Mouse (Mus musculus): ENCODE results near the gene Saysd1.

Gene Saysd1

DNA sequence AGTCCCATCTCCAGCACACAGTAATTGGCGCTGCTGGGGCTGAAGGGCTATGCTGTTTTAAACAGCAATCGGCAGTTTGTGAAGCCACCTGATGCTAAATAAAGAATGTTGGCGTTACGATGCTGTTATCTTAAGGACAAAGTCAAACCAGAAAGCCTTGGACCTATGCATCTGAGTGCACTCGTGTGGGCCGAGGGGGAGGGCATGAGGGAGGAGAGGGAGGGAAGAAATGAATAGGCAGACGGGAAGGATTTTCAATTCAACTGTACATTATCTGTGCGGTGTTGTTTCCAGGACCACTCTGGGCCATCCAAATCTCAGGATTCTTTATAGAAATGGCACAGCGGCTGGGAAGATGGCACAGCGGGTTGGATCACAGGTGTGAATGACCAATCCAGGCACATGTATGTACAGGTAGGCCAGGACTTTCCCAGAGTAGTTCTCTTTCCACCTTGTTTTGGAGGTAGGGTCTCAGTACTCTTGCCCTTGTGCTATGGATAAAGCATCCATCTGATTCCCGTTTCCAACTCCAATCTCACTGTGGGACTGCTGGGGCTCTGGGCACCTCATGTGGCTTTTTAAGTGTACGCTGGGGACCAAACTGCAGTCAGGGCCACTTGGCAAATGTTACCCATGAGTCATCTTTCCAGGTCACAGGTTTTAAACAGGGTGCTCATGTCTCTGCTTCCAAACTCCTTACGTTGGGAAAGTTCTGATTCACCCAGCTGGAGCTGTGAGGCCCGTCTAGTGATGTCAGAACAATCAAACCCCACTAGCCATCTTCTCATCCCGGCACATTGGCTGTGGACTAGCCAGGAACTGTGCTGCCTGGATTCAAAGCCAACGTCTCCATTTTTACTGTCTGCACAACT, at the start of gene Saysd1:
Gene Saysd1 (minus strand): TSS at position 51 of the 872 bp plus-strand sequence.
- DNase-seq (ENCODE audit: low spot score in 2 of 2), result no peak

- no peak for DNase-seq (ENCODE audit: low spot score in 2 of 2)
Measured at GRCm38 (mm10) chr14:20185426-20185825, 47.1 kb upstream of the Saysd1 start.

DNA sequence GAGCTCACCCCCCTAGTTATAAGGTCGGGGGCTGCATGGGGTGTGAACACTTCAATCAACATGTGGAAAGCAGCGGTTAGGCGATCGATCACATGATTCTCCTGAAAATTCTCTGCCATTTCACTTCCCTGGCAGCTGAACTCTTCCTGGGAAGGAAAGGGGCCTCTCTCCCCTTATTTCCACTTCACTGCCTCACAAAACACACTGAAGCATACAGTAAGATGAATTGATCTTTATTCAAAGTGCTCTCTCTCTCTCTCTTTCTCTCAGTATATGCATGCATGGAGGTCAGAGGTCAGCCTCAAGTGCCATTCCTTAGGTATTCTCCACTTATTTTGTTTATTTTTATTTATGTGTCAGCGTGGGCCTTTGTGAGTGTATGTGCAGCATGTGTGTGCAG, 45.4 kb upstream of the Saysd1 start:
- DNase-seq (ENCODE audit: low spot score in 2 of 2), result no peak

DNA sequence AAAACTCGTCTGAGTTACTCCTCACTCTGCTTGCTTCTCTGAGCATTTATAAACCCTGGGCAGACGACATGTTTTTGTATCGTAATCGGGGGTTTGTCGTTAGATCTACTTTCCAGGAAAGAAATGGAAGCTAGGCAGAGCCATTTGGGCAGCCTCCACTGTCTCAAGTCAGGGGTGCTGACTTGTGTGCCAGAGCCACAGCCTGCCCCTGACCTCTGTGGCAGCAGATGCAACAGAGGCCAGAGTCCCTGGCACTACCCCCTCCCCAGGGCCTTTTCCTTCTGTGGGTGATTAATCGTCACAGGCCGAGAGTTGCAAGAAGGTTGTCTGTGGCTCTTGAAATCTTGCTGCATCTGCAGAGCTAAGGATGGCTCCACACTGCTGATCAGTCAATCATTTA, 44.3 kb upstream of the Saysd1 start:
- no peak for DNase-seq (ENCODE audit: low spot score in 2 of 2)

- peak; percentile 80 to 82 for DNase-seq (ENCODE audit: low spot score in 2 of 2)
Measured at GRCm38 (mm10) chr14:20181466-20181921, 43.2 kb upstream of the Saysd1 start, which contains the start of gene Kcnk5. Gene Kcnk5, minus strand, starts transcription at chr14:20181809.

GRCm38 (mm10) chr14:20180751-20181162, 42.4 kb upstream of the Saysd1 start:
- DNase-seq (ENCODE audit: low spot score in 2 of 2), result no peak

DNA sequence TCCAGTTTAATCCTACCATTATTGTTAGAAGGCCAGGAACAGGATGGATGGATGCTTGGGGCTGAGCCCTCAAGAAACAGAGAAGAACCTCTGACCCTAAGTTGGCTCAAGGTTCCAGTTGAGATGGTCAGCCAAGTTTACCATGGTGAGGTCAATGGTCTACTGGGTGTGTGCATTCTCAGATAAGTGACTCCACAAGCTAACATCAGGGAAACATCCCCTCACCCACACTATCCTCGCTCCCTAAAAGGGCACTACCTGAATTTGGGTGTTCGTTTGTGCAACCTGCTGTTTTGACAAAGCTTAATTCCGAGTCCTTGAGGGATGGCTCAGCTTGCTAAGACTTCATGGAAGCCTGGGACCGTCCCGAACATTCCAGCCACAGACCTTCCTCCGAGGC, 42.0 kb upstream of the Saysd1 start:
- no peak for DNase-seq (ENCODE audit: low spot score in 2 of 2)

DNA sequence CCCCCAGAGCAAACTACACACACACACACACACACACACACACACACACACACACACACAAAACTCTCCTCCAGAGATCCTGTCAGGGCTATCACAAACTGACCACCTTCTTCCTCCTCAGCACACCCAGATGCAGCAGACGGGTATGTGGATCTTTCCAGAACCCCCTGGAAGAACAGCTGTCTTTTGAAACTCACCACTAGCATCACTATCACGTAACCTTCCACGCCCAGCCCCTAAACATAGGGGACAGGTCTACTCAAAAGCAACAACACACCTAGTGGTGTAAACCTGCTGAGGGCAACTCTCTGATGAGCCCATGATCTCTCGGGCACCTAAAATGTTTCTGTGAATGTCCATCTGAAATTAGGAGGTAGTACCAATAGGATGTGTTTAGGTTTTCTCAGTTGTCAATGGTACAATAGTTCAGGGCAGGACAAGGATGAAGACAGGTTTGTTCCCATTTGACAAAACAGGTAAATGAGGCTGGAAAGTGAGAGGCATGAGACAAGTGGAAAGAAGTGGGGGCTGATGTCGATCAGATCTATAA, 41.5 kb upstream of the Saysd1 start:
- DNase-seq (ENCODE audit: low spot score in 2 of 2), result no peak

GRCm38 (mm10) chr14:20179080-20179479, 40.7 kb upstream of the Saysd1 start:
- no peak for DNase-seq (ENCODE audit: low spot score in 2 of 2)

- no peak for DNase-seq (ENCODE audit: low spot score in 2 of 2)
Measured at GRCm38 (mm10) chr14:20178593-20178992, 40.3 kb upstream of the Saysd1 start.

GRCm38 (mm10) chr14:20177494-20178123, 39.3 kb upstream of the Saysd1 start:
- DNase-seq (ENCODE audit: low spot score in 2 of 2), result no peak

- DNase-seq (ENCODE audit: low spot score in 2 of 2), result no peak
Measured at GRCm38 (mm10) chr14:20175705-20176104, 37.4 kb upstream of the Saysd1 start.

GRCm38 (mm10) chr14:20175114-20175513, 36.8 kb upstream of the Saysd1 start:
- no peak for DNase-seq (ENCODE audit: low spot score in 2 of 2)

GRCm38 (mm10) chr14:20174696-20175095, 36.4 kb upstream of the Saysd1 start:
- DNase-seq (ENCODE audit: low spot score in 2 of 2), result no peak

DNA sequence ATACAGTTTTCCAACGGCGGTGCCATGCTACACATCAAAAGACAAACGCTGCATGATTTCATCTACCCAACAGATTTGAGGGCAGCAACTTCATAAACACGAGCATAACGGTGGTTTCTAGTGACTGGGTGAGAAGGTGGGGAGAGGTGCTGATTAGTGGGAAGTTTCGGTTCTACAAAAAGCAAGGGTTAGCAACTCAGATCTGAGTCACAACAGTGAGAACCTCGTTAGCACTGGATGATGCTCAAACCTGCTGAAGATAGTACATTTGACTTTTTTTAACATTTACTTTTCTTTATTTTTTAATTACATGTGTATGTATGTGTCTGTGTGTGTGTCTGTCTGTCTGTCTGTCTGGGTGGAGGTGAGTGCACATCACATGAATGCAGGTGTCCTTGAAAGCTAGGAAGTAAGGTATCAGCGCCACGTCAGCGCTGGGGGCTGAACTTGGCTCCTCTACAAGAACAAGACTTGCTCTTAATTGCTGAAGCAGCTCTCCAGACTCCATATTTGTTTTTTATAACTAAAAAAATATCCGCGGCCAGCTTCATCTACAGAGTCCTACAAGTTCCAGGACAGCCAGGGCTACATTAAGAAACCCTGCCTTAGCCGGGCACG, 35.6 kb upstream of the Saysd1 start:
- no peak for DNase-seq (ENCODE audit: low spot score in 2 of 2)

DNA sequence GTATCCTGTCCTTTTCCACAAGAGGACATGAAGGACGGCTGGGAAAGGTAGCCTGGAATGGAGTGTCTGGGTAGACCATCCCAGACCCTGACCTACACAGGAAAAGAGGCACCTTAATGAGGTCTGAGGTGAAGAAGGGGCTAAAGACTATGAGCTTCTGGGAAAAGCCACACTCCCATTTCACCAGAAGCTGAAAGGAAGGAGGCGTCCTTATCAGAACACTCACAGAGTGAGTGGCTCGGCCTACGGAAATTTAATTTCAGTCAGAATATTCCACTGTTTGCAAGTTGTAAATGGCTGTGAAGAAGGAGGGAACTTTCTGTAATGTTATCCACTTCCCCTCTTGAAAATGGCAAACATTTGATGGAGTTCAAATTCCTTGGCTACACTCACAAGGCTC, 34.6 kb upstream of the Saysd1 start:
- DNase-seq (ENCODE audit: low spot score in 2 of 2), result no peak

DNA sequence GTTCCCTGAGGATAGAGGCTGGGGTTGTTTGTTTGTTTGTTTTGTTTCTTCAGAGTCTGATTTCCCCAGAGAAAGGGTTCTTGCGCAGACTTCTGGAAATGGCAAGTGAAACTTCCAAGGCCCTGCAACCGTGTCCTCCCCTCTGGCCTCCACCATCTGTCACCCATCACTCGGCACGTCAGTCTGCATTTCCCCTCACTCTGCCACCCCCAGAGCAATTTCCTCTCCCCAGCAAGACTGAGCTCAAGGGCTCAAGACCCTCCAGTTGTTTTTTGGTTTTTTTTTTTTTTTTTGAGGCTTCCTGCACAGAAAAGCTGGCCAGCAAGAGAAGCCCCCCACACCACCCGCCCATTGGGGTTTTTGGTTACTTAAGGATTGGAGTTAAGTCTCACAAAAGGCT, 34.2 kb upstream of the Saysd1 start:
- DNase-seq (ENCODE audit: low spot score in 2 of 2), result no peak

GRCm38 (mm10) chr14:20171840-20172239, 33.5 kb upstream of the Saysd1 start:
- no peak for DNase-seq (ENCODE audit: low spot score in 2 of 2)

GRCm38 (mm10) chr14:20169251-20169650, 30.9 kb upstream of the Saysd1 start:
- DNase-seq (ENCODE audit: low spot score in 2 of 2), result no peak

DNA sequence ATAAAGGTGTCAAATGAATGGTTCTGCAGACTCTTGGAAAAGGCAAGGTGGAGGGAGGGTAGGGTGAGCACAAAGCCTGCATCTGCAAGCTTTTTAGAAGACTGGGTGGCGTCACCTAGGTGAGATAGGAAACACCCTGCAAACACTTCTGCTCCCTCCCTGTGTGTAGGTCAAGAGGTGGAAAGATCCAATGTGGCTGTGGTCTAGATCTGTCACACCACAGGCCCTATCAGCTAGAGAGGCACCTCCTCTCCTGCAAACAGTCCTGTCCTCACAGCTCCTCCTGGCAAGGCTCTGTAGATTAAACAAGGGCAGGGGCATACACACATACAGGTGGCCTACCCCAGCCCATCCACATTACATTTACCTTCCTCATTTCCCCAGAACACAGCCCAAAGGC, 30.1 kb upstream of the Saysd1 start:
- DNase-seq (ENCODE audit: low spot score in 2 of 2), result no peak

- no peak for DNase-seq (ENCODE audit: low spot score in 2 of 2)
Measured at GRCm38 (mm10) chr14:20168054-20168453, 29.7 kb upstream of the Saysd1 start.

DNA sequence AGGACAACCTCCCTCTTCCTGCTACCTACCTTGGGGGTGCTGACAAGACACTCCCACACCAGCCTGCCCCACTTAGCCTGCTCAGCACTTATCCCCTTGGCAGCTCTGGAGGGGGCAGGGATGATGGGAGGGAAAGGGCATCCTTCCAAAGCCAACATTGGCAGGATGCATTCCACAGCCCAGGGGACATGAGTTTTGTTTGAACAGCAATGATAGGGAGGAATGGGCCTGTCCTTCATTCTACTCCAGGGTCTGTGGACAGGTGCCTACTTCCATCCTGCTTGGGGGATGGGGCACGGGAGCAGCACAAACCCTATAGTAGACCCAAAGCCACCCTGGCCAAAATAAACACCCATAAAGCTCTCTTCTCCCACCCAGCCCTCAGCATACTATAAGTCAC, 27.1 kb upstream of the Saysd1 start:
- DNase-seq (ENCODE audit: low spot score in 2 of 2), result no peak

Measured in right cerebral cortex, postnatal 10 days (tissue).